Mouse (Mus musculus) stomach, postnatal 0 days (tissue): Measurements from ENCODE around the gene Scaf4.

Experiments used
- CTCF ChIP-seq: IDR thresholded peaks from 2 replicates; pipeline ENCODE4 v1.5.1; 2016; ENCODE audit warnings: antibody characterized with exemption, low read depth, mild to moderate bottlenecking, moderate library complexity
- EP300 ChIP-seq: optimal IDR thresholded peaks from 2 replicates; pipeline ENCODE3; 2016; ENCODE audit warnings: antibody characterized with exemption

GRCm38 (mm10) chr16:90217356-90217755 lies 66.9 kb downstream of the Scaf4 start:
- TF ChIP-seq CTCF (no peak), EP300 (no peak)
